Mouse (Mus musculus): ENCODE data around the gene Ap1m2.
"Not testable (repeated sequence)": the region's sequence is repeated elsewhere in the genome, so short reads cannot be mapped to it uniquely, and the experiment has no call there.

Ap1m2 gene

DNA sequence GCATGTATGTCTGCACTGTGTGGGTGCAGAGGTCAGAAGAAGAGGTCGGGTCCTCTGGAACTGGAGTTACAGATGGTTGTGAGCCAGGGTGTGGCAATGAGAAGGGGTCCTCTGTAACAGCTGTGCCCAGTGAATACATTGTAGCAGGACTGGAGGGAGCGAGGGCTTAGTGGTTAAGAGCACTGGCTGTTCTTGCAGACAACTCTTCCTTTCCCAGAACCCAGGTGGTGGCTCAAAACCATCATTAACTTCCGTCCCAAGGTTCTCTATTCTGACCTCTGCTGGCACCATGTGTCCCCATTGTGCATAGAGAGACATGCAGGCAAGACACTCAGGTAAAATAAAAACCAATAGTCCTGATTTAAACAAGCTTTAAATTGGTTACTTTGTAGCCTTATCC is 15.4 kb upstream of the Ap1m2 start:
- DNase-seq (ENCODE audit: low spot score), result no peak

DNA sequence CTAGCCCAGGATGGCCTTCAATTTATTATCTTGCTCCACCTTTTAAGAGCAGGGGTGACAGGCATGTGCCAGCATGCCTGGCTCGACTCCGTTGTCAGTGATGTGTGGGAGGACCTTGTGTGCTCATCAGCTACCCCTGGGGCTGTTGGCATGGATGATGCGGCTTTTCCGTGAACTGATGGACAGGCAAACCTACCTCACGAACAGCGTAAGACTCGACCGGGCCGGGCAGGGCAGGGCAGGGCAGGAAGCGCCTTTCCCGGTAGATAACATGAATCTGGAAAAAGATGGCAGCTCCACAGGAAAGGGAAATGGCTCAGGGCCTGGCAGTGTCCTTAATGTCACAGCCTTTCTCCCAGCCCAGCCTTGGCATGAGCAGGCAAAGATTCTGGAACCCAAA is 12.1 kb upstream of the Ap1m2 start:
- no peak for DNase-seq (ENCODE audit: low spot score)

DNA sequence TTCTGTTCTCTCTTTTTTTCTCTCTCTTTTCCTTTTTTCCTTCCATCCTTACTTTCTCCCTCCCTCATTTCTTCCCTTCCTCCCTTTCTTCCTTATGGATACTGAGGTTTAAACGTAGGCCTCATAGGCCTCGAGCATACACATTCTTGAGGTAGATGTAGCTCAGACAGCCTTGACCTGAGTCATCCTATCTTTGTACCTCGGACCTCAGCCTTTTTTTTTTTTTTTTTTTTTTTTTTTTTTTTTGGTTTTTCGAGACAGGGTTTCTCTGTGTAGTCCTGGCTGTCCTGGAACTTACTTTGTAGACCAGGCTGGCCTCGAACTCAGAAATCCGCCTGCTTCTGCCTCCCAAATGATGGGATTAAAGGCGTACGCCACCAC is 10.8 kb upstream of the Ap1m2 start:
- DNase-seq (ENCODE audit: low spot score), result not testable (repeated sequence)

DNA sequence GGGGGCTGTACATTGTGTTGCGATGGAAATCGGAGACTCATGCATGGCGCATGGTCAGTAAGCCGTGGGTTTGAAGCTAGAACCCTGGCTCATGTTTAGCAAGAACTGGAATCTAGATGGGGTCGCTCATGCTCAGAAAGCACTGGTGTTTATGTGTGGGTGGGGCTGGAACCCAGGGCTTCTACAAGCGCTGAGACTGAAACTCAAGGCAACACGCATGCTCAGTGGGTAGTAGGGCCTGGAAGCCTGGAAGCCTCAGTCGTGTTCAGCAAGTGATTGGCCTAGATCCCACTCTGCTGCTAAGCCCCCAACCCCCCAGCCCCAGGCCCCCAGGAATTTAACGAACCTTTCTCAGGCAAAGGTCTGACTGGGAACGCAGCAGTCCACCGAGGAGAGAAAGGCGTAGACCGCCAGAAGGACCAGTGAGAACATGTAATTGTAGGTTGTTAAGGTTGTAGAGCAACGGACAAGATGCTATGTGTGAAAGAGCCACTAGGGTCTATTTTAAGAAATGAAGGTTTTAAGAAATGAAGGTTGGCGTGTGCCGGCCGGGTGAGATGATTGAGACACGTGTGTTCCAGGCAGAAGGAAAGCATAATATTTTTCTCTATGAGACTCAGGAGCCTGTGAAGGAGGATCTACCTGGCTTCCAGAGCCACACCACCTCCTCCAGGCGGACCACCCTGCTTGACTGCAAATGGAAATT is 10.2 kb upstream of the Ap1m2 start:
- DNase-seq (ENCODE audit: low spot score), result no peak

DNA sequence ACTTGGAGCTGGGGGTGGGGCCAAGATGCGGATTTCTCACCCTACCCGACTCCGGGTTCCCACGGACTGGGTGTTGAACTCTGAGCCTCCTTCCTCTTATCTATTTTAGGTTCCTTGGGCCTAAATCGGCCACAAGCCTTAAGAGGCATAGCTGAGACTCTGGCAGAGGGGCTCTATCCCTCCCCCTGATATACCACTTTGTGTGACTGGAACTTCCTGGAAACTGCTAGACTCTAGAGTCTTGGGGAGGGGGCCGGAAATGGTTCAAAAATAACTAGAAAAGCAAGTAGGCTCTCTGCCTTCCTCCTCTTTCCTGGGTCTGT is 9.3 kb upstream of the Ap1m2 start:
- DNase-seq (ENCODE audit: low spot score), result no peak

DNA sequence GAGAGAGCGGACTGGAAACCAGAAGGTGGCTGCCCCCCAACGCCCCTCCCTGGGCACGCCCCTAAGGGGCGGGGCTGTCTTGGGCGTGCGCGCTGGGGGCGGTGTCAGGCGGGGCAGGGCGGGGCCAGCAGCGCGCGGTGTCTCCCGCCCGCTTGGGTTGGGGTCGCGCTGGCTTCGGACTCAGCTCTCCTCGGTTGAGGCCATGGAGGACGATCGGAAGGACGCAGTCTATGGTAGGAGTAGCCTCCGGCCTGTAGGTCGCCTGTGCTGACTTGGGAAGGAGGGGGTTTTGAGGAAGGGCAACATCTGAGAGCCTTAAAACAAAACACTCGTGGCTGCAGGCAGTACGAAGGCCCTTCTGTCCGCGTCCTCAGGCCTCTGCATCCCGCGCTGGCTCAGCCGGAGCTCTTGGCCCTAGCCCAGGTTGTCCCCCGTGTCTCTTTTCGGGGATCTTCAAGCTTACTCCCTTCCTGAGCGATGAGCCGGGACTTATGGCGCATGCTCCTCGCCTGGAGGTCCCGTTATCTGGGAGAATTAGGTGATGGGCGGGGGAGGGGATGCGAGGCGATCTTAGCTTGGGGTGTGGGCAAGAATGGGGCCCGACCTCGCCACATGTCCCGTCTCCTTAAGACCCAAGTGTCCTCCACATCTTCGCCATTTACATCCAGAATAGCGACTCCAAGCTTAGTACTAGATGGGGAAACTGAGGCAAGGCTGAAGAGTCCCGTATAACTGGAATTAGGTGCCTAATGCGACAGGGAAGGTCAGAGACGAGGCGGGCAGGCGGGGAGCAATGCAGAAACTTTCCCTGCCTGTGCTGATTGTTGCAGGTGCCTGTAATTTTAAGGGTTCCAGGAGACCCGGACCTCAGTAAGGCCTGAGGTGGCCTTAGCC is 8.7 kb upstream of the Ap1m2 start, which contains the start of gene Slc44a2:
Gene Slc44a2 (plus strand): TSS at position 80 of the 894 bp plus-strand sequence.
- DNase-seq (ENCODE audit: low spot score), result peak; percentile 31

DNA sequence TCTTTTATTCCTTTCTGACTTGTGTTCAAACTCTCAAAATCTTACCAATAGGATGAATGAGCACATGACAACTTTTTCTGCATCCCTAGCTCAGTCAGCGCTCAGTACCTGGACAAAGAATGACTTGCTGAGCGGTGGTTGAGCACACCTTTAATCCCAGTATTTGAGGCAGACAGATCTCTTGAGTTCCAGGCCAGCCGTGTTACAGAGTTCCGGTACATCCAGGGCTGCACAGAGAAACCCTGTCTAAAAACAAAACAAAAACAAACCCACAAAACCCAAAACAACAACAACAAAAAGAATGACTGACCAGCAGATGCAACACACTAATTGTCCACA is 8.1 kb upstream of the Ap1m2 start:
- no peak for DNase-seq (ENCODE audit: low spot score)

DNA sequence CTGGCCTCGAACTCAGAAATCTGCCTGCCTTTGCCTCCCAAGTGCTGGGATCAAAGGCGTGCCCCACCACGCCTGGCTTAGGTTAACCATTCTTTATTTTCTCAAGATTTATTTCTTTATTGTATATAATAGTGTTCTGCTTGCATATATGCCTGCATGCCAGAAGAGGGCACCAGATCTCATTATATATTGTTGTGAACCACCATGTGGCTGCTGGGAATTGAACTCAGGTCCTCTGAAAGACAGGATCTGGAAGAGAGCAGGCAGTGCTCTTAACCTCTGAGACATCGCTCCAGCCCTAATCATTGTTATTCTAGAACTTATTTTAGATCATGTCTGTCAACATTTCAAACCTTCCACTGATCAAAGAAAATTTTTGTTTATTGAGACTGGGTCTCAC is 7.4 kb upstream of the Ap1m2 start:
- no peak for DNase-seq (ENCODE audit: low spot score)

DNA sequence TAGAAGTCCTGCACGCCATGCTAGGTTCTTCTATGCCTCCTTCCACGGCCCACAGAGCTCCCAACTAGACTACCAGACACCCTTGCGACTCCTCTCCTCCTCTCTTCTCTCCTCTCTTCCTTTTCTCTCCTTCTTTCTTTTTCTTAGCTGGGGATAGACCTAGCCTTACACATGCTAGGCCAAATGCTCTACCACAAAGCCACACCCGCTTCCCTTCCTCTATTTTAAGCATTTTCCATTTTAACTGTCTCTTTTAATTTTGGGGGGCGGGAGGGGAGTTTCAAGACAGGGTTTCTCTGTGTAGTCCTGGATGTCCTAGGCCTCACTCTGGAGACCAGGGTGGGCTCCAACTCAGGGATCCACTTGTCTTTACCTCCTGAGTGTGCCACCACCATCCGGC is 6.7 kb upstream of the Ap1m2 start:
- no peak for DNase-seq (ENCODE audit: low spot score)

DNA sequence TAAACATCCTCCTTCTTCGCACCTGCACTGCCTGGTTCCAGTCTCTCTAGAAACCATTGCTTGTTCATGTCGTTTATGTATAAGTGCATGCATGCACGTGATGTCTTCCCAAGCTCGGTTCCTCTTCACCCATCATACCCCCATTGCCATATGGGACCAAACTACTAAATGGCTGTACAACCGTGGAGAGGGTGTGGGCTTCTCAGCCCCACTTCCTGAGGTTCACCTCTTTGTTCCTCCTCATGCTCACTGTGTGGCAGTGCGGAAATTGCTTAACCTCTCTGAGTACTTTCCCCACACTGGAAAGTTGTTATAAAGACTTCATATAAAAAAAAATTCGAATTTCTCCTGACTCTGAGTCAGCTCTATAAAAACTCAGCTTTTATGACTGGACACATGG is 4.6 kb upstream of the Ap1m2 start:
- DNase-seq (ENCODE audit: low spot score), result no peak

DNA sequence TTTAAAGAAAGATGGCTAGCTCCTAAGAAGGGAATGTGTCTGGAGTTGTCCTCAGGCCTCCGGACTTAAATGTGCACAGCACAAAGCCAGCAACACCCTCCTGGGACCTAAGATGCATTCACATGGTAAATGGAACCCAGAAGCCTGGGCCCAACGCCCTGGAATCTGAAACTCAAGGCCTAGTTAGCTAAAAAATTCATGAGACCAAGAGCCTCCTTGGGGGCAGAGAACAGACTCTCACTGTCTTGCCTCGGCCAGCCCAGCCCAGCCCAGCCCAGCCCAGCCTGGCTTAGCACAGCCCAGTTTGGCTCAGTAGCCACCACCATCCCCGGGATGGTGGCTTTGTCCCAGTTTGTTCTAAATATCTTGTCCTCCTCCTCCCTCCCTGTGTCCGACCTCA is 3.3 kb upstream of the Ap1m2 start:
- no peak for DNase-seq (ENCODE audit: low spot score)

DNA sequence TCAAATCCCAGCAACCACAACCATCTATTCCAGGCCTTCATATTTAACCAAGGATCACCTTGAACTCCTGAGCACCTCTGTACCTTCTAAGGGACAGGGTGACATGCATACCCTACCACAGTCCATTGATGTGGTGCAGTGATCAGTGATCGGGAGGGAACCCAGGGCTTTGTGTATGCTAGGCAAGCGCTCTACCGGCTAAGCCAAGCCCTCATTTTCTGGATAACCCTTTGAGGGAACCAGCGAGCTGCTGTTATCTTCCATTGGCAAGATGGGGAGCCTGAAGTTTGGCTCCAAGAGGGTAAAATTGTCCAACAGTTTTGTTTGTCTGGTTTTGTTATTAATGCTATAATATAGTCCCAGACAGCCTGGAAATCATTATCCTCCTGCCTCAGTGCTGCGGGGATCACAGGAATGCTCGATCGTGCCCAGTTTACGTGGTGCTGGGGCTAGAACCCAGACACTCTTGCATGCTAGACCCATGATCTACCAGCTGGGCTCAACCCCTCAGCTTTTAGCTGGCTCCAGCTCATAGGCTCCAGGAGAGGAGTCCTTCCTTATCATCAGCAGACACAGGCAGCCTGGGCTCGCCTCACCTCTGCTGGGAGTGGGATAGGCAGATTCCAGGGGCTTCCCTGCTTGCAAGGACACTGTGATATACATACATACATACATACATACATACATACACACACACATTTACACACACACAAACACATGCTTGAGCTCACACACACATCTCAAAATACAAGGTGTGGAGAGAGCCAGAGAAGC is 2.4 kb upstream of the Ap1m2 start:
- DNase-seq (ENCODE audit: low spot score), result no peak

DNA sequence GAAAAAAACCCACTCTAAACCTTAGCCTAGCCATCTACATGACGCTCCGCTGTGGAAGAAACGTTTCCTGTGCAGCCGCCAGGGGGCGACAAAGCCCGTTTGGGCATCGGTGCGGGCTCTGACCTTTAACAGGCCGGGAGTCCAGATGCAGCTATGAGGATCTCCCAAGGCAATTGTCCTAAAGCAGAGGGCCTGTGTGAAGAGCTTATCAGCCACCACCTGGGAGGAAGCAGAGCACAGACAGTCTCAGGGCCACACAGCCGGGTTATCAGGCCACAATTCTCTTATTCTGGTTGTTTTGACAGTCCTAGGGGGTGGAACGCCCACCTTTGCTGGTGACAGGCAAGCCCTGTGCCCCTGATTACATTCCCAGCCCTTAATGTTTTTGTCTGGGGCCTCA is 1.3 kb upstream of the Ap1m2 start:
- peak; percentile 62 for DNase-seq (ENCODE audit: low spot score)

DNA sequence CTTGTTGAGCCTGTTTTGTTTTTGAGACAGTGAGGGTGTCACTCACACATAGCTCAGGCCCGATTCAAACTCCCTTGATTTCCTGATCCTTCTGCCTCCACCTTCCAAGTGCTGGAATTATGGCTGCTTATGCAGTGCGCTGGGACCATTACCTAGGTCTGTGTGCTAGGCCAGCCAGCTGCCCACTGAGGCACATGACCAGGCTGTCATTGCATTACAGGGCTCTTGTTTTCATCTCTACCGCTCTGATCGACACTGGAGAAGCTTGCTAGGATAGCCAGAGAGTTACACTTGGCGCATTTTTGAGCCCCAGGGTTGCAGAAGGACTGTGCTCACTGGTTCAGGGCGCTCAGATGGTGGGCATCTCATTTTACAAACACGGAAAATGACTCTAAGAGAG is 442 bp downstream of the Ap1m2 start:
- DNase-seq (ENCODE audit: low spot score), result no peak

DNA sequence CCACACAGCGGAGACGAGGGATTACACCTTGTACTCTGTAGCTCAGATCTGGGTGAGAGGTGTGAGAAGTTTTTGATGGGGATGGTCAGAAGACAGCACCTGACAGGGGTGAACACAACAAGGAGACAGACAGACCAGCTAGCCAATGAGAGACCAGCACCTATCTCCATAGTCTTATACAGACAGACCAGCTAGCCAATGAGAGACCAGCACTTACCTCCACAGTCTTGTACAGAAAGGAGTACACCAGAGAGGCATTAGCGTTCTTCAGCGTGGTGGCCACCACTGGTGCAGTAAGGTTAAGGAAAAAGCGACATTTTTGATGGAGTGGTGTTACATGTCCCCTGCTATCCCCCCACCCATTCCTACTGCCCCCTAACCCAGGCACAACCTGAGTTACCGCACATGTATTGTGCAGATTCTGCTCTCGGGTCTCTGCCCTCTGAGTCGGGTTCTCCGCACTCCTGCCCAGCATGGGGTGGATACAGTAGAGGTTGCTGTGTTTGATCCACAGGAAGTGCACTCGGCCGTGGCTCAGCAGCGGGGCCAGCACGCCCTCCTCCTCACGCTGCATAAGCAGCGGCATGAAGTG is 2.9 kb downstream of the Ap1m2 start:
- no peak for DNase-seq (ENCODE audit: low spot score)

DNA sequence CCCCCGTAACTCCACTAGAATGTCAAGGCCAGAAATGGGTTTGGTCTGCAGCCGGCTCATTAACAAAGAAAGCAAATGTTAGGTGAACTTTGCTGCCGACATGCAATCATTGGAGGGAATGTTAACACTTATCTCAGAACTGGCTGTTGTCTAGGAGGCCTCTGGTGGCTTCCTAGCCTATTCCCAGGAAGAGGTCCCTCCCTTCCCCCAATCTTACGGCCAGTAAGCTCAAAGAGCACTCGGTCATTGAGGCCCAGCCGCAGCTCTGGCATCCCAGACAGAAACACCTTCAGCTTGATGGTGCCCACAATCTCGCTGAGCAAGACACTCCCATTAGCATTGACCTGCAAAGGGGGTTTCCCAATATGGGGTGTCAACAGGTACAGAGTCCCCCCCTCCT is 7.1 kb downstream of the Ap1m2 start:
- no peak for DNase-seq (ENCODE audit: low spot score)

DNA sequence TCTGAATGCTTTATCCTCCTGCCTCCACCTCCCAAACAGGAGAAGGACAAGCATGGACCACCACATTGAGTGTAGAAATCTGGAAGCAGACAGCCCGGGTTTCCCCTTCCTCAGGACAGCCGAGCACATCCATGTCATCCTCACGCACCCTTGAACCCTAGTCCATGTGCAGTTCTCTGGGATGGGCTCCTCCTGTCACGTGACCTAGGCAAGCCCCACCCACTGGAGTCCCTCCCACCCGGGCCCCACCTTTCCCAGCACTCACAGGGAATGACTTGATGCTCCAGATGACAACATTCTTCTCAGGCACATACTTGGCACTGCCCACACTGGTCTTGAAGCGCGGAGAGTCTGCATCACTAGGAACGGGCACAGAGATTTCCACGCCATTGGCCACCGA is 13.1 kb downstream of the Ap1m2 start:
- DNase-seq (ENCODE audit: low spot score), result no peak

DNA sequence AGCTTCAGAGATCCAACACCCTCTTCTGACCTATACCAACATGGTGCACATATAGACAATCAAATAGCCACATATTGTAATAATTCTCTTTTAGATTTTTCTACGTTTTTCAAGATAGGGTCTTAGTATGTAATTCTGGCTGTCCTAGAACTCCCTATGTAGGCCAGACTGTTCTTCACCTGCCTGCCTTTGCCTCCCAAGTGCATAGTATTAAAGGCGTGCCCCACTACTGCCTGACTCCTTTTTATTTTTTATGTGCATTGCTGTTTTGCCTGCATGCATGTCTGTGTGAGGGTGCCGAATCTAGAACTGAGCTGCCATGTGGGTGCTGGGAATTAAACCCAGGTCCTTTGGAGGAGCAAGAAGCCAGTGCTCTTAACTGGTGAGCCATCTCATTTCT is 19.9 kb downstream of the Ap1m2 start:
- DNase-seq (ENCODE audit: low spot score), result no peak

DNA sequence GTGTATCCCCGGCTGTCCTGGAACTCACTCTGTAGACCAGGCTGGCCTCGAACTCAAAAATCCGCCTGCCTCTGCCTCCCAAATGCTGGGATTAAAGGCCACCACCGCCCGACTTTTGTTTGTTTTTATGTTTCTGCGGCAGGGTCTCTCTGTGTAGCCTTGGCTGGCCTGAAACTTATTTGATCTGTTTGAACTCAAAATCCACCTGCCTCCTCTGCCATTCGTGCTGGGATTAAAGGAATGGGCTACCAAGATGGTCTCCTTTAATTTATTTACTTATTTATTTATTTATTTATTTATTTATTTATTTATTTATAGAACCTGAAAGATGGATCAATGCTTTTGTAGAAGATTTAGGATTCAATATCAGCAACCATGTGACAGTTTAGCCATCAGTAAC is 20.3 kb downstream of the Ap1m2 start:
- not testable (repeated sequence) for DNase-seq (ENCODE audit: low spot score)

DNA sequence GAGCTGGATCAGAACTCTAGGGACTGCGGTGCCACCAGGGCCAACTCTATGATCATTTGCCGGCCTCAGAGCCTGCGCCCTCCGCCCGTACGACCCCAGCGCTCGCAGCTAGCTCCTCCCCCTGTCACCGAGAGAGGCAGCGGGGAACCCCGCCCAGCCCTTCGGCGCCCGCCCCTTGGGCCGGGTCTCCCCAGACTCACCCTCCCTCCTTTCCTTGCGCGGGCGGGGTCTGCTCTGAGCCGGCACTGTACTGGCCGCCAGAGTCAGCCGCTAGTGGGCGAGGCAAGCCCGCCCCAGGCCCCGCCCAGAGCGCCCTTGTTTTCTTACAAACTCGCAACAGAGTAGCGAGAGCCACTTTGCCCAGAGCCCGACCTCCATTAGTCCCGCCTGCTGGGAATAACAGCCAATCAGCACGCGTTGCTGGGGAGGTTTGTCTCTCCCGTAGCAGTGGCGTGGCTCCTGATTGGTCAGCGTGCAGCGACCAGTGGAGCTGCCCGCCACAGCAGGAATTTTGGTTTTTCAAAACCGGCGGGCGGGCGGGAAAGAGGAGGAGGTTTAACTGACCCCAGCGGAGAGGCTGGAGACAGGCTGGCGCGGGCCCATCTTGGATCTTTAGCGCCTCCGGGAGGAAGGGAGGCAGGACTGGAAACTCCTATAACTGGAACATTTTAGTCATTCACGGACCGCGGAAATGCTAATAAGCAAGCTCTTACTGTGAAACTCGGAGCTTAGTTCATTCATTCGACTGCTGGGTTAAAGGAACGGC is 20.9 kb downstream of the Ap1m2 start, which contains the start of gene Cdkn2d:
Gene Cdkn2d (minus strand): TSS at position 386 of the 766 bp plus-strand sequence.
- peak; percentile 98 for DNase-seq (ENCODE audit: low spot score)

DNA sequence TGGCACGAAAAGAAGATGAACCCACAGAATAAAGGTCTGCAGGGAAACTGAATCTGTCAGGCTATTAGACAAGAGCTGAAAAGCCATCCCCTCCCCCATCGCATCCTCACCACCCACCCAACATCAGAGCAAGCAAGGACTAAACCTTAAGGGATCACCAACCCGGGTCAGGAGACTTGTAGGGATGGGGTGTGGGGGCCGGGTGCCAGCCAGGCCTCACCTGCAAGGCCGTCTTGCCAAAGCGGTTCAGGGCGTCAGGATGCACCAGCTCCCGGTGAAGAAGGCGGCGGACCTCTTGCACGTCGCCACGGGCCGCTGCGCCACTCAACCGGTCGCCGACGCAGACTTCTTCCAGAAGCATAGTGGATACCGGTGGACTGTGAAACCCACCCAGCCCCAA is 21.5 kb downstream of the Ap1m2 start:
- DNase-seq (ENCODE audit: low spot score), result no peak

DNA sequence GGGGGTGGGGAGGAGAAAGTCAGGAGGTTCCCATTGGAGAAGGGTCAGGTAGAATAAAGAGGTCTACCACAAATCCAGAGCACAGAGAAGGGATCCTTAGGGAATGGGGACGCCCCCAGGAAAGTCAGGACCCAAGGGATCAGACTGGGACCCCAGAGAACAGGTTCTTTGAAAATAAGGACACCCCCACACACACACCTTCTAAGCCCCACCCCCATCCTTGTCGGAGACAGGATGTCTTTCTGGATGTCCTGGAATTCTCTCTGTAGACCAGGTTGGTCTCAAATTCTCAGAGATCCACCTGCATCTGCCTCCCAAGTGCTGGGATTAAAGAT is 22.8 kb downstream of the Ap1m2 start:
- no peak for DNase-seq (ENCODE audit: low spot score)

Data from urinary bladder, postnatal 10 days (tissue).